Mouse (Mus musculus): Measurements from ENCODE around the gene S100a4.

DNA sequence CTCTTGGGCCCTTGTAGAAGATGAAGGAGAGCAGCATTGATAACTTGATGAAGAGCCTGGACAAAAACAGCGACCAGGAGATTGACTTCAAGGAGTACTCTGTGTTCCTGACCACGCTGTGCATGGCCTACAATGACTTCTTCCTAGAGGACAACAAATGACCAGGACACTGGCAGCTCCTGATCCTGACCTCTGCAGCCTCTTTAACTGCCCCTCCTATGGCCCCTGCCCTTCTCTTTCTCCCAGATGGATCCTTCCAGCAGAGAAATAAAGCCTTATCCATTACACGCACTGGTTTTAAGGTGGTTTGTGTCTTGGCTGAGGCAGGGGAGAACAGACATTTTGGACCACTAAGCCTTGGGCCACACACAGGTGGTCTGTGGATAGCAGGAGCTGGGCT, 7.9 kb downstream of the S100a4 start:
- no peak for TF ChIP-seq MXI1 (IDR thresholded peaks at IDR 0.05; ENCODE audit: low read depth, low read length)
- TF ChIP-seq ZKSCAN1 (IDR thresholded peaks at IDR 0.05; ENCODE audit: borderline replicate concordance, low read depth, low read length), result no peak
- TF ChIP-seq POLR2A (IDR thresholded peaks at IDR 0.05; ENCODE audit: low read depth, low read length), result no peak
- TF ChIP-seq E2F4 (IDR thresholded peaks at IDR 0.05; ENCODE audit: insufficient replicate concordance, low read depth, low read length), result no peak

All from CH12.LX (cell line).